Mouse (Mus musculus) forebrain, embryonic 11.5 days (tissue): ENCODE measurements around the gene Ifna11. TPM values are rescaled to one million over a fixed set of nuclear protein-coding genes. Genes with fewer than 3 reads are reported as not detected.

ENCODE experiments used
- ATAC-seq: fragments of 200-750 bp; cut with Nextera tagmentation; replicated peaks from 2 replicates; pipeline ENCODE4 v1.8.0; 2017; ENCODE audit warnings: moderate TSS enrichment; ENCODE audit not compliant: low FRiP score
- DNase-seq: peaks from one replicate; pipeline ENCODE4 v3.0.0-alpha.2; 2017; ENCODE audit warnings: low spot score
- H3K27ac ChIP-seq: fragments of 300-500 bp; sonication (generic); 2 replicates; pipeline ENCODE4 v1.5.1; 2014; ENCODE audit warnings: low read depth, low read length
- H3K27me3 ChIP-seq: fragments of 300-500 bp; sonication (generic); 2 replicates; pipeline ENCODE4 v1.6.1; 2014; ENCODE audit warnings: mild to moderate bottlenecking, low read length, mixed read lengths; ENCODE audit not compliant: control insufficient read depth, insufficient read depth
- H3K36me3 ChIP-seq: fragments of 300-500 bp; sonication (generic); 2 replicates; pipeline ENCODE4 v1.6.1; 2014; ENCODE audit warnings: mild to moderate bottlenecking, low read length, moderate library complexity, mixed read lengths; ENCODE audit not compliant: control insufficient read depth, insufficient read depth
- H3K4me1 ChIP-seq: fragments of 300-500 bp; sonication (generic); replicated peaks from 2 replicates; pipeline ENCODE4 v1.6.1; 2014; ENCODE audit warnings: low read length, mixed read lengths; ENCODE audit not compliant: control insufficient read depth, insufficient read depth
- H3K4me2 ChIP-seq: fragments of 300-500 bp; sonication (generic); 2 replicates; pipeline ENCODE4 v1.6.1; 2014; ENCODE audit warnings: low read depth, mild to moderate bottlenecking, low read length, moderate library complexity, mixed read lengths; ENCODE audit not compliant: severe bottlenecking
- H3K4me3 ChIP-seq: fragments of 300-500 bp; sonication (generic); 2 replicates; pipeline ENCODE4 v1.5.1; 2014; ENCODE audit warnings: low read depth, low read length
- H3K9ac ChIP-seq: fragments of 300-500 bp; sonication (generic); 2 replicates; pipeline ENCODE4 v1.6.1; 2014; ENCODE audit warnings: low read length
- H3K9me3 ChIP-seq: fragments of 300-500 bp; sonication (generic); 2 replicates; pipeline ENCODE4 v1.6.1; 2016; ENCODE audit warnings: low read length, mixed read lengths; ENCODE audit not compliant: control insufficient read depth
- WGBS: fragments of 180-500 bp; shearing (Covaris S2); extraction: QIAGEN DNeasy Blood & Tissue Kit; methylation state at CpG from one replicate; pipeline ENCODE4 v1.1.7; 2014; 5-methylcytosine and 5-hydroxymethylcytosine counted together
- polyA plus RNA-seq: library from polyadenylated mRNA; unstranded; fragments of >200 nt; fragmentation: Nextera tagmentation; extraction: Ambion mirVana; gene quantifications from 2 replicates; pipeline ENCODE4 v1.2.1, GENCODE M21; 2014

The Ifna11 gene
- polyA plus RNA-seq, 1 experiment from 2014 or later = not detected

GRCm38 (mm10) chr4:88851026-88851763, 31.4 kb downstream of the Ifna11 start:
- WGBS = 25% methylated on average over 4 of the region's 4 CpGs
- Histone ChIP-seq H3K4me1 (peaks cover 5% of the 10 kb centered on the region; the same call in 1 of the 2 replicates), H3K27me3 (no peaks in the 10 kb centered on the region), H3K9me3 (no peaks in the 10 kb centered on the region), H3K4me3 (no peak overlapping the region), H3K36me3 (no peaks in the 10 kb centered on the region), H3K27ac (0 out of 2 replicates have a peak overlapping the region, but pooled peaks have one; percentile 46), H3K9ac (no peak overlapping the region), H3K4me2 (peak overlapping the region; percentile 24; the same call in 1 of the 2 replicates)
- DNase-seq (peak; percentile 54), ATAC-seq (peak; percentile 91)

GRCm38 (mm10) chr4:88859214-88859613, 39.5 kb downstream of the Ifna11 start:
- no peak for ATAC-seq
- no peak overlapping the region for H3K27ac ChIP-seq

GRCm38 (mm10) chr4:88863309-88863708, 43.5 kb downstream of the Ifna11 start:
- ATAC-seq (no peak), DNase-seq (no peak)
- no peak overlapping the region for H3K9ac ChIP-seq
- no peak overlapping the region for H3K27ac ChIP-seq
- H3K4me3 ChIP-seq = no peak overlapping the region
- H3K9me3 ChIP-seq = no peaks in the 10 kb centered on the region
- H3K27me3 ChIP-seq = peaks cover 2% of the 10 kb centered on the region; the same call in 1 of the 2 replicates
- H3K4me2 ChIP-seq = no peak overlapping the region
- WGBS = 7% methylated on average over 7 of the region's 7 CpGs
- peaks cover 4% of the 10 kb centered on the region; the same call in 1 of the 2 replicates for H3K4me1 ChIP-seq
- H3K36me3 ChIP-seq = no peaks in the 10 kb centered on the region

More at GRCm38 (mm10) chr4:88859214-88859613, 39.5 kb downstream of the Ifna11 start:
- no peak for DNase-seq
- H3K9me3 ChIP-seq = no peaks in the 10 kb centered on the region
- H3K4me3 ChIP-seq = no peak overlapping the region
- no peak overlapping the region for H3K4me2 ChIP-seq
- no peaks in the 10 kb centered on the region; the same call in 1 of the 2 replicates for H3K27me3 ChIP-seq
- peaks cover 4% of the 10 kb centered on the region; the same call in 1 of the 2 replicates for H3K4me1 ChIP-seq
- no peak overlapping the region for H3K9ac ChIP-seq
- H3K36me3 ChIP-seq = no peaks in the 10 kb centered on the region

- H3K4me2 ChIP-seq = no peak overlapping the region
- H3K27me3 ChIP-seq = peaks cover 2% of the 10 kb centered on the region; the same call in 1 of the 2 replicates
- H3K36me3 ChIP-seq = no peaks in the 10 kb centered on the region
- no peak overlapping the region for H3K9ac ChIP-seq
- ATAC-seq (no peak), DNase-seq (no peak)
- H3K4me1 ChIP-seq = peaks cover 4% of the 10 kb centered on the region; the same call in 1 of the 2 replicates
- WGBS = 68% methylated on average over 9 of the region's 9 CpGs
- no peaks in the 10 kb centered on the region for H3K9me3 ChIP-seq
- no peak overlapping the region for H3K4me3 ChIP-seq
- H3K27ac ChIP-seq = no peak overlapping the region
Observed at GRCm38 (mm10) chr4:88864599-88864998, 44.8 kb downstream of the Ifna11 start.

GRCm38 (mm10) chr4:88865011-88865569, 45.3 kb downstream of the Ifna11 start:
- 57% methylated on average over 6 of the region's 6 CpGs for WGBS
- Histone ChIP-seq H3K4me1 (peaks cover 4% of the 10 kb centered on the region; the same call in 1 of the 2 replicates), H3K27ac (no peak overlapping the region), H3K4me3 (no peak overlapping the region), H3K4me2 (no peak overlapping the region), H3K9ac (no peak overlapping the region), H3K27me3 (peaks cover 2% of the 10 kb centered on the region; the same call in 1 of the 2 replicates), H3K9me3 (no peaks in the 10 kb centered on the region), H3K36me3 (no peaks in the 10 kb centered on the region)
- DNase-seq (no peak), ATAC-seq (no peak)

GRCm38 (mm10) chr4:88867366-88867925, 47.7 kb downstream of the Ifna11 start:
- ATAC-seq (peak; percentile 71), DNase-seq (peak; percentile 87)
- Histone ChIP-seq H3K36me3 (no peaks in the 10 kb centered on the region), H3K27me3 (peaks cover 2% of the 10 kb centered on the region; the same call in 1 of the 2 replicates), H3K4me2 (peak overlapping the region; percentile 95), H3K4me1 (peaks cover 4% of the 10 kb centered on the region; the same call in 1 of the 2 replicates), H3K9me3 (no peaks in the 10 kb centered on the region), H3K27ac (no peak overlapping the region), H3K9ac (no peak overlapping the region; the same call in 1 of the 2 replicates), H3K4me3 (peak overlapping the region; percentile 51)
- WGBS = 2% methylated on average over 8 of the region's 8 CpGs

- H3K27ac ChIP-seq = no peak overlapping the region
- ATAC-seq (peak; percentile 70), DNase-seq (peak; percentile 74)
- H3K36me3 ChIP-seq = no peaks in the 10 kb centered on the region
- WGBS = 7% methylated on average over 29 of the region's 31 CpGs
- H3K9ac ChIP-seq = peak overlapping the region; percentile 57
- H3K4me1 ChIP-seq = peaks cover 1% of the 10 kb centered on the region; the same call in 1 of the 2 replicates
- H3K4me3 ChIP-seq = peak overlapping the region; percentile 51
- no peaks in the 10 kb centered on the region for H3K9me3 ChIP-seq
- peaks cover 2% of the 10 kb centered on the region; the same call in 1 of the 2 replicates for H3K27me3 ChIP-seq
- H3K4me2 ChIP-seq = peak overlapping the region; percentile 95
Observed at GRCm38 (mm10) chr4:88867926-88868911, 48.5 kb downstream of the Ifna11 start.
